Mouse (Mus musculus): ENCODE measurements around the gene Psmb7. TPM values are rescaled to one million over a fixed set of nuclear protein-coding genes. Genes with fewer than 3 reads are reported as not detected.

The Psmb7 gene
- polyA plus RNA-seq, 1 experiment from 2014 or later = 274 TPM

- no peaks in the 10 kb centered on the region for H3K9me3 ChIP-seq
- no peak overlapping the region for H3K4me2 ChIP-seq
- 0 out of 2 replicates have a peak overlapping the region, but pooled peaks have one; percentile 18 for H3K27ac ChIP-seq
- no peaks in the 10 kb centered on the region for H3K27me3 ChIP-seq
- H3K36me3 ChIP-seq = peaks cover 45% of the 10 kb centered on the region
- H3K4me3 ChIP-seq = no peak overlapping the region
- WGBS = 66% methylated on average over 6 of the region's 6 CpGs
- ATAC-seq (ENCODE audit: insufficient number of reproducible peaks, insufficient read depth, low FRiP score, low TSS enrichment, low read depth) = no peak
- H3K9ac ChIP-seq = no peak overlapping the region
- H3K4me1 ChIP-seq = peaks cover 8% of the 10 kb centered on the region; the same call in 1 of the 2 replicates
Measured at GRCm38 (mm10) chr2:38591751-38592459, 52.0 kb downstream of the Psmb7 start.

GRCm38 (mm10) chr2:38586733-38587132, 57.2 kb downstream of the Psmb7 start:
- peaks cover 5% of the 10 kb centered on the region; the same call in 1 of the 2 replicates for H3K4me1 ChIP-seq

GRCm38 (mm10) chr2:38585379-38585736, 58.5 kb downstream of the Psmb7 start:
- WGBS = 35% methylated on average over 5 of the region's 5 CpGs
- H3K4me3 ChIP-seq = no peak overlapping the region
- H3K4me2 ChIP-seq = no peak overlapping the region
- H3K9ac ChIP-seq = no peak overlapping the region
- no peak for ATAC-seq (ENCODE audit: insufficient number of reproducible peaks, insufficient read depth, low FRiP score, low TSS enrichment, low read depth)
- no peak overlapping the region for H3K27ac ChIP-seq
- H3K27me3 ChIP-seq = no peaks in the 10 kb centered on the region
- H3K4me1 ChIP-seq = peaks cover 5% of the 10 kb centered on the region; the same call in 1 of the 2 replicates
- no peaks in the 10 kb centered on the region for H3K9me3 ChIP-seq
- H3K36me3 ChIP-seq = peaks cover 73% of the 10 kb centered on the region

More at GRCm38 (mm10) chr2:38586733-38587132, 57.2 kb downstream of the Psmb7 start:
- no peaks in the 10 kb centered on the region for H3K27me3 ChIP-seq
- no peak overlapping the region for H3K4me3 ChIP-seq
- H3K9ac ChIP-seq = no peak overlapping the region
- 82% methylated on average over 6 of the region's 6 CpGs for whole genome bisulfite sequencing
- H3K4me2 ChIP-seq = no peak overlapping the region
- H3K9me3 ChIP-seq = no peaks in the 10 kb centered on the region
- peaks cover 70% of the 10 kb centered on the region for H3K36me3 ChIP-seq
- no peak for ATAC-seq (ENCODE audit: insufficient number of reproducible peaks, insufficient read depth, low FRiP score, low TSS enrichment, low read depth)
- no peak overlapping the region for H3K27ac ChIP-seq

- Histone ChIP-seq H3K9me3 (no peaks in the 10 kb centered on the region), H3K4me3 (no peak overlapping the region), H3K27me3 (no peaks in the 10 kb centered on the region), H3K9ac (no peak overlapping the region), H3K4me2 (no peak overlapping the region), H3K27ac (no peak overlapping the region), H3K4me1 (peaks cover 5% of the 10 kb centered on the region; the same call in 1 of the 2 replicates), H3K36me3 (peaks cover 73% of the 10 kb centered on the region)
- ATAC-seq (ENCODE audit: insufficient number of reproducible peaks, insufficient read depth, low FRiP score, low TSS enrichment, low read depth) = no peak
- 43% methylated on average over 13 of the region's 13 CpGs for WGBS
Measured at GRCm38 (mm10) chr2:38584514-38585378, 59.1 kb downstream of the Psmb7 start.

GRCm38 (mm10) chr2:38583982-38584381, 59.9 kb downstream of the Psmb7 start:
- H3K36me3 ChIP-seq = peaks cover 73% of the 10 kb centered on the region
- peaks cover 5% of the 10 kb centered on the region; the same call in 1 of the 2 replicates for H3K4me1 ChIP-seq
- no peak overlapping the region for H3K27ac ChIP-seq
- no peak overlapping the region for H3K9ac ChIP-seq
- H3K4me3 ChIP-seq = no peak overlapping the region
- ATAC-seq (ENCODE audit: insufficient number of reproducible peaks, insufficient read depth, low FRiP score, low TSS enrichment, low read depth) = no peak
- no peaks in the 10 kb centered on the region for H3K9me3 ChIP-seq
- H3K27me3 ChIP-seq = no peaks in the 10 kb centered on the region
- H3K4me2 ChIP-seq = no peak overlapping the region
- WGBS = 81% methylated on average over 2 of the region's 2 CpGs

GRCm38 (mm10) chr2:38579528-38579927, 64.4 kb downstream of the Psmb7 start:
- Histone ChIP-seq H3K9me3 (no peaks in the 10 kb centered on the region), H3K27ac (no peak overlapping the region), H3K4me2 (no peak overlapping the region), H3K27me3 (no peaks in the 10 kb centered on the region), H3K4me3 (no peak overlapping the region), H3K36me3 (peaks cover 81% of the 10 kb centered on the region), H3K4me1 (peaks cover 2% of the 10 kb centered on the region; the same call in 1 of the 2 replicates), H3K9ac (no peak overlapping the region)
- WGBS = 86% methylated on average over 1 of the region's 1 CpGs
- ATAC-seq (ENCODE audit: insufficient number of reproducible peaks, insufficient read depth, low FRiP score, low TSS enrichment, low read depth) = no peak

- no peaks in the 10 kb centered on the region for H3K4me1 ChIP-seq
- no peak for ATAC-seq (ENCODE audit: insufficient number of reproducible peaks, insufficient read depth, low FRiP score, low TSS enrichment, low read depth)
- H3K9me3 ChIP-seq = no peaks in the 10 kb centered on the region
- no peaks in the 10 kb centered on the region for H3K27me3 ChIP-seq
- H3K27ac ChIP-seq = no peak overlapping the region
- H3K9ac ChIP-seq = no peak overlapping the region
- 73% methylated on average over 13 of the region's 13 CpGs for WGBS
- H3K4me3 ChIP-seq = no peak overlapping the region
- H3K4me2 ChIP-seq = no peak overlapping the region
- H3K36me3 ChIP-seq = peaks cover 83% of the 10 kb centered on the region
Measured at GRCm38 (mm10) chr2:38578602-38579521, 65.0 kb downstream of the Psmb7 start.

GRCm38 (mm10) chr2:38574697-38575096, 69.2 kb downstream of the Psmb7 start:
- Histone ChIP-seq H3K27me3 (no peaks in the 10 kb centered on the region), H3K9me3 (no peaks in the 10 kb centered on the region), H3K4me3 (no peak overlapping the region), H3K36me3 (peaks cover 98% of the 10 kb centered on the region), H3K4me2 (no peak overlapping the region), H3K27ac (no peak overlapping the region), H3K9ac (no peak overlapping the region), H3K4me1 (no peaks in the 10 kb centered on the region)
- no peak for ATAC-seq (ENCODE audit: insufficient number of reproducible peaks, insufficient read depth, low FRiP score, low TSS enrichment, low read depth)
- WGBS = 96% methylated on average over 2 of the region's 2 CpGs

GRCm38 (mm10) chr2:38571971-38572601, 71.8 kb downstream of the Psmb7 start:
- no peaks in the 10 kb centered on the region for H3K9me3 ChIP-seq
- WGBS = 89% methylated on average over 23 of the region's 23 CpGs
- H3K9ac ChIP-seq = no peak overlapping the region
- H3K4me2 ChIP-seq = no peak overlapping the region
- ATAC-seq (ENCODE audit: insufficient number of reproducible peaks, insufficient read depth, low FRiP score, low TSS enrichment, low read depth) = no peak
- no peaks in the 10 kb centered on the region for H3K27me3 ChIP-seq
- H3K4me1 ChIP-seq = peaks cover 4% of the 10 kb centered on the region; the same call in 1 of the 2 replicates
- peaks cover 95% of the 10 kb centered on the region for H3K36me3 ChIP-seq
- no peak overlapping the region for H3K27ac ChIP-seq
- no peak overlapping the region for H3K4me3 ChIP-seq

GRCm38 (mm10) chr2:38562596-38562995, 81.3 kb downstream of the Psmb7 start:
- 84% methylated on average over 4 of the region's 4 CpGs for WGBS
- Histone ChIP-seq H3K27me3 (no peaks in the 10 kb centered on the region), H3K4me1 (peaks cover 6% of the 10 kb centered on the region; the same call in 1 of the 2 replicates), H3K9me3 (no peaks in the 10 kb centered on the region), H3K36me3 (peaks cover 74% of the 10 kb centered on the region), H3K27ac (no peak overlapping the region), H3K9ac (no peak overlapping the region), H3K4me3 (no peak overlapping the region), H3K4me2 (no peak overlapping the region)
- no peak for ATAC-seq (ENCODE audit: insufficient number of reproducible peaks, insufficient read depth, low FRiP score, low TSS enrichment, low read depth)

Measured in embryonic facial prominence, embryonic 13.5 days (tissue).